Mouse (Mus musculus) hematopoietic stem cell, adult 5-6 weeks (primary cell): ENCODE data around the gene Nkx3-2. TPM values are rescaled to one million over a fixed set of nuclear protein-coding genes. Genes with fewer than 3 reads are reported as not detected.

Source experiments
- ATAC-seq, 2 experiments: fragments of 125-278 bp in 1 of 2; replicated peaks in 1 of 2; 2 replicates each; pipeline ENCODE4 v1.8.0; 2016 to 2017; ENCODE audit warnings: inconsistent platforms in 2 of 2, mild to moderate bottlenecking in 2 of 2, moderate number of reproducible peaks in 2 of 2, low read depth in 1 of 2, moderate TSS enrichment in 1 of 2; ENCODE audit not compliant: low FRiP score in 2 of 2, poor library complexity in 2 of 2, severe bottlenecking in 2 of 2, insufficient read depth in 1 of 2, low TSS enrichment in 1 of 2
- total RNA-seq: library from RNA; stranded (forward); fragments of 172-1452, 232-1000 nt; gene quantifications from 2 replicates; pipeline ENCODE4 v1.2.3, GENCODE M21; 2017

Nkx3-2 gene
- total RNA-seq, result not detected in 2 replicates

DNA sequence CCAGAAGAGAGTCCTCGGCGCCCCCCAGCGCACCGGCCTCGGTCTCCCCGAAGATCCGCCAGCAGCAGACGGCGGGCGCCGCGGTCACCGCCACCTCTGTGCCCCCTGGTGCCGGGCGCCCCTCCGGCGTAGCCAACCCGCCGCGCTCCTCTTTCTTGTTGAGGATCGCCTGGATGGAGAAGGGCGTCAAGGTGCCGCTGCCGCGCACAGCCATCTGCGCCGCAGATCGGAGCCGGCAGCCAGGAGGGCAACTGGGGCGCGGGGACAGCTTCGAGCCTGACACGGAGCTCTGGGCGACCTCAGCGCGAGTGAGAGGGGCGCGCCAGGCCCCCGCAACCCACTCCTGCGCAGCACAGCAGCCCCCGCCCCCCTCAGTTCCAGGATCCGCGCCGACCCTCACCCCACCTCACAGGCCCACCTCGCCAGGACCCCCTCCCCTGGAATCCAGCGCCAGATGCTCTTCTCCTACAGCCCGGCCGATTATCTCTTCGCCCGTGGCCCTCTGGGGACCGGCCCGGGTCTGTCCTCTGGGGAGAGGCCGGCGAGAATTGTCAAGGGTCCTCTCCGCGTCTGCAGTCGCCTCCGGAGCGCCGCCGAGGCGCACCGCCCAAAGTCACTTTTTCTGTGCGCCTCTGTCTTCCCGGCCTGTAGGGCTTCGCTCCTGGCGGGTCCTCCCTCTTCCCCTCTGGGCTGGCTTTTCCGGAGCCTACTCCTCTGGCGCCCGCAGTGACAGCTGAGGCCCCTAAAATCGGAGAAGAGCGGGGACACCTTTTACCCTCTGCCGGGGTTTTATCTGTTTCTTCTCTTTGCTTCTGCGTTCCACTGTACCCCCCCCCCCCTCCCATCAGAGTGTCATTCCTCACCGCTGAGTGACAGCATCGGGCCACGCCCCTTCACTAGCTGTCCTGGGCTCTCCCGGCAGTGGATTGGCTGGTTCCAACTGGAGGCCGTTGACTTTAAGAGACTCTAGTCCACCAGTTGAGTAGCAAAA lies at the start of gene Nkx3-2:
Gene Nkx3-2, minus strand, starts transcription at position 771 of the 991 bp plus-strand sequence.
- ATAC-seq, result no peak

DNA sequence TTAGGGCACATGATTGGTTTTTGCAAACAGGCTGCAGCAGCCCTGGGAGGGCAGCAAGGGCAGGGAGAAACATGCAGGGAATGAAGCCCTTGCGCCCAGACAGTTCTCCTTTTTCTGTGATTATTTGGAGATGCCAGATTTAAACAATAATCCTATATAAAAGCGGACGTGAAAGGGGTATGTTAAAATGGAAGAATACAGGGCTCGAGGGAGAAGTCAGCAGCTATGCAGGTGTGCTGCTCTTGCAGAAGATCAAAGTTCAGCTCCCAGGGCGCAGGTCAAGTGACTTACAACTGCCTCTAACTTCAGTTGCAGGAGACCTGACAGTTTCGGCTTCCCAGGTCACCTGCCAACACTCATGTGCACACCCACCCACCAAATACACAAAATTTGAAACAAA lies 48.2 kb upstream of the Nkx3-2 start:
- ATAC-seq, result no peak

DNA sequence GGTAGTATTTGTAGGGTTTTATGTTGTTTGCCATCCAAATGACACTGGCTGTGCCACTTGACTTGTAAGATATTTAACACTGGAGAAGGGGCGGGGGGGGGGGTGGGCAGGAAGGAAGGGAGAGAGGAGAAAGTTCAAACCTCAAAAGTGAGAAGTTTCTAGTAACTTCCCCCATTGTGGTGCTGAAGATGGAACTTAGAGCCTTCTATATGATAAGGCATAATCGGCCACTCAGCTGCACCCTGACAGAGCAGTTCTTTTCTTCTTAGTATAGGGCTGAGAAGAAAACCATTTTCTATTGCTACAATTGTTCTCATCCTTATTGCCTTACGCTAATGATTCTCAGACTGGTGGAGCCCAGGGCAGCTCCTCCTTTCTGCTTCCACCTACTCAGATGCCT lies 47.0 kb upstream of the Nkx3-2 start:
- 0 out of 4 replicates have a peak, but pooled peaks of 1 of the 2 experiments have one; percentile 29 for ATAC-seq

- no peak for ATAC-seq
Observed at GRCm38 (mm10) chr5:41807383-41807782, 43.1 kb upstream of the Nkx3-2 start.

- ATAC-seq, result no peak
Observed at GRCm38 (mm10) chr5:41806176-41806575, 41.9 kb upstream of the Nkx3-2 start.

DNA sequence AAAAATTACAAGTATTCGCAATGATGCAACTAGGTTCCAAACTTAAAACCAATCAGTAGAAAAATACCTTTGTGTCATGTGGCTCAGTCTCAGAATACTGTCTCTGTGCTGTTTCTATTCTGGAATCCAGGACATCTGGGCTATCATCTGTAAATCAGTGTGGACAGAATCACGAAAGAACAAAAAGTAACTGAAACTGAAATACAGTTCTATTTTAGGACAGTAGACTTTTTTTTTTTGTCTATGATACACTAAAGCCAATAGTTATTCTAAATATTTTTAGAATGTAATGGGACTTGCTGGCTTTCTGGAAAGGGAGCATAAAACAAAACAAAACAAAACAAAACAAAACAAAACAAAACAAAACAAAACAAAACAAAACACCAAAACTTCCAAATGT lies 40.8 kb upstream of the Nkx3-2 start:
- no peak for ATAC-seq

DNA sequence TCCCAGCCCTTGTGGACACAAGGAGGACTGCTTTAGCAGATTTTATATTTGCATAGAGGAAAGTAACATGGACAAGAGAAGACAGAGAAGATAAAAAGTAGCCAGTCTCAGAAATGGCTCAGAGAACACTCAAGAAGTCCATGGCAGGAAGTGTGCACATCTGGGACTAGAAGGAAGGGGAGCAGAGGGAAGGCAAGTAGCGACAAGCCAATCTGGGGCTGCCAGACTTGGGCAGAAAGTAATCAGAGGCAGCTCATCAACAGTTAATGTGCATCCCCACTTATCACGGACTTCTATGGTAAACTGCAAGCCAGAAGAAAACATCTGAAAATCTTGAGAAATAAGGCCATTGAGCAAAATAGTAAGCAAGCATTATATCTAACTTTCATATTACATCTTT lies 40.3 kb upstream of the Nkx3-2 start:
- ATAC-seq, result no peak

DNA sequence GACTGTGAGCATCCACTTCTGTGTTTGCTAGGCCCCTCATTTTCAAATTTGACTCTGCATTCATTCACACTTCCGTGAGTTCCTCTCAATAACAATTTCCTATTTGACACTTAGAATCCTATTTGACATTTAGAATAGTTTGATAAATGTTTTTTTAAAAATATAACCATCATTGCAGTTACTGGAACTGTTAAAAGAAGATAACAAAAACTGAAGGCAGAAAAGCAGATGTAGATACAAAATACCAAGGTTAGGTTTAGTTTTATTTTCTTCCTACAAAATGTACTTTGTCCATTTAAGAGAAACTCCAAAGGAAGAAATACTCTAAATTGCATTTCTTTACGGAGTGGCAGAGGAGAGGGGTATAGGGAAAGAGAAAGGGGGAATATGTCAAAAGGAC lies 37.3 kb upstream of the Nkx3-2 start:
- no peak for ATAC-seq

DNA sequence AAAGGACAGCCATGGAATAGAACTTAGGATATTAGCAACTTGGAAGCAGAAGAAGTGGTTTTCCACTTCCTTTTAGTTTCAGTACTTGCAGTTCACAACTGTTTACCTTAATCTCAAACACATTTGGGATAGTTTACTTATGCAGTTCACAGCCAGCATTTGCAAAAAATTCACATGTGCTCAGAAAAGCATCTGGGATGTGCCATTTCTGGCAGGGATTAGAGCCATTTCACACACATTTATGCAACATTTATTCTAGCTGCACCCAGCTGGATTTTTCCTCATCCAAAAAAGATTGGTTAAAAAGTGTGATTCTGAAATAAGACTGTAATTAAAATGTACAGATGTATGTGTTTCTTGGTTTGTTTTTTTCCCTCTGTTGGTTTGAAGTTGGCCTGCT lies 30.1 kb upstream of the Nkx3-2 start:
- ATAC-seq, result no peak

GRCm38 (mm10) chr5:41790517-41790916 lies 26.2 kb upstream of the Nkx3-2 start:
- no peak for ATAC-seq

GRCm38 (mm10) chr5:41788877-41789276 lies 24.6 kb upstream of the Nkx3-2 start:
- ATAC-seq, result no peak

DNA sequence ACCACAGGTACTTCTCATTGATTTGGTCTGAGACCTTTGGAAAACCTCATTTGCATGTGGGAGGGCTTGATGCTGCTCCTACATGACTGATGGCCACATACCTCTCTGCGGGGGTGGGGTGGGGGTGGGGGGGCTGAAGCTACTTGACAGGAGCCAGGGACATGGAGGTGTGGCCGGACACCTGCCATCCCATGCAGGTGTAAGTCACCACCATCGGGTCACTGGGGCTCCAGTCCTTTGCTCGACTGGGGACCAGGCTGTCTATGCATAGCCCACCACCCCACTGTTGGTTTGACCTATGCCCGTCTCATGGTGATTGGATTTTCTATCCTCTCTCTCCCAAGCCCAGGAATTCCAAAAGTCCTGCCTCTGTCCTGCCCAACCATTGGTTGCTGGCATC lies 17.6 kb upstream of the Nkx3-2 start:
- ATAC-seq, result no peak

DNA sequence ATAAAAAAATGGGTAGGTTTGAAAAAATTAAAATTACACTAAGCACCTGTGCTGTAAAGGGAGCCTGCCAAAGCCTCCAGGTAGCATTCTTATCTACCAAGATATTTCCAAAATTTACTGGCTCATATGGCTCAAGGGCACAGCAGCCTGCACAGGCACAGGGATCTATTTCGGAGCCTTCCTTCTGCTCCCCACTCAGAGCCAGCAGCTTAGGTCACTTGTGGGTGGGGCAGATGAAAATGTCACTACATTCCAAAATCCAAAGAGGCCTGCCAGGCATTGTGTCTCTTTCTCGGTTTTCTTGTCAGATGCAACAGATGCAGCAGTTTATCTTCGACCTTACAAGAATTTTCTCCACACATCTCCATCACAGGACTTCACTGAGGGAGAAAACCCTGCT lies 15.7 kb upstream of the Nkx3-2 start:
- no peak for ATAC-seq

- ATAC-seq, result no peak
Observed at GRCm38 (mm10) chr5:41775728-41776127, 11.4 kb upstream of the Nkx3-2 start.

DNA sequence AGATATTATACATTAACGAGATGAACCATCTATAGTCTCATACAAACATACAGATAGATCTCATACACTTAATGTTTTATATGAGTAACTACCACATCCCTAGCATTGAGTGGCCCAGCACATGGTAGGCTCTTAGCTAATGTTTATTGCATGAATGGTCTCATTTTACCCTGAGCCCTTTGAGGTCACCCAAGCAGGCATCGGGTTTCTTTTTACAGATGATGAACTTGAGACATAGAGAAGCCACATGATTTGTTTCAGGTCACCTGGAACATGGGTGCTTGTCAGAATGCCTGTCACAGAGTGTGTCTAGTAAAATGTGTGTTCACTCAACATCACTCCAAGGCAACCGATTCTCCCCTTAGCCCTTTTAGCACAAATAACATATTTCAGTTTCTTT lies 11.0 kb upstream of the Nkx3-2 start:
- ATAC-seq, result no peak

DNA sequence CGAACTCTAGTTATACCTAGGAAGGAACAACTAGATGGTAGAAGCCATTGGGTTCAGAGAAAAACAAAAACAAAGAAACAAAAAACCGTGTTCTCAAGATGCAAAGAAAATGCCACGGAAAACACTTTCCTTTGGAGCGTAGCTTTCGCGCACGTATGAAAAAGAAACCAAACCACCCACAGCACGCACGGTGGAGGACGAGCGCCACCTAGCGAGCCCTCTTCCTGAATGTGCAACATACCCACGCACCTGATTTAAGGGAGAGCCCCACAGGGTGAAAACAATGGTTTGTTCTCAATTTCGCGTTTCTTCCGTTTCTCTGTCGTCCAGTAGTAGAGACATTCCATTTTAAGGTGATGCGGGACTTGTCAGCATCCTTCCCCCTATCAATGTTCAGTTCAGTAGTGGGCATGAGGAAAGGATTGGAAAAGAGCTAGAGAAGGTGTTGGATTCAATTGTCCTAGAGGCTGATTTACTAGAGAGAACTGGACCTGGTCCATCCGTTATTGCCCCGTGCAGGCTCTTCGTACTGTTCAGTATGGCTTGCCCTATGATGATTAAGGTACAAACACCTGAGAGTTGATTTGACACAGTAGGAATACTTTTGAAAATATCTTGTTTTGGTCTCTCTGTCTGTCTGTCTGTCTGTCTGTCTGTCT lies 4.2 kb upstream of the Nkx3-2 start:
- ATAC-seq, result peak; percentile 89 to 91

DNA sequence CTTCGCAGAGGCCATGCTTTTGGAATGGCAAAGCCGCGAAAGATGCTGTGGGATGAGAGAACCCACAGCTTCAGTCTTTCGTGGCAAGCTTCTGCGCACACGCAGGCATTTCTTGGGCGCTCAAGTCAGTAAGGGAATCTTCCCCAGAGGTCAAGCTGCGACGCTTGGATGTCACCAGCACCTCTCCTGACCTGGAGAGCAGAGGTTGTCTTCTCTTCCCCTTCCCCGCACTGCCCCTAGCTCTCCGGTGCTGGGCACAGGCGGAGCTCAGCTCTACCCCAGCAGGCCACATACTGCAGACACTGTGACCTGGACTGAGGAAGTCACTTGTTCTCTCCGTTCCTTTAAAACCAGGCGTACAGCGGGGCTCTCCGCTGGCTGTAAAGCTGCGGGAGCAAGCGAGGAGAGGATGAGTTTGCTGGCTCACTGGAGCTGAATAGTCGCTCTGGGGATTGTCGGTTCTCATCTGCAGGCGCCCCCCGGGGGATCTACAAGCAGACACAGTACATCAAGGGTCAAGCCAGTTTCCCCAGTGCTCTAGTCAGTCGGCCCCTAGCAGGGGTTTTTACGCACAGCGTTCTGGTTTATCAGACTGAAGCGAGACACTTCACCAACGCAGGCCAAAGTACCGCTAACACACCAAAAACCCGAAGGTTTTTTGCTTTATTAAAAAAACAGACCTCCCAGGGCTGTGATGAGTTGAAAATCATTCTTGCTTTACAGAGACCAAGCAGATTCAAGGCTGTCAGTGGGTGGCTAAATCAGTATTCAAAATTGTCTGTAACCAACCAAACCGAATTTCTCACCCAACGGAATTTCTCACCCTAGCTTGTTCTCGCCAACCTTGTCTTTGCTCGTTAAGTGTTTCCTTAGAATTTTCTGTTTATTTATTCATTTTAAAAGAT lies 3.2 kb upstream of the Nkx3-2 start:
- ATAC-seq, result peak; percentile 29 to 31; a peak in 3 of 4 replicates
